Comparison of ENCODE assay signal across 15 mouse cellular contexts in the genomic region with DNA sequence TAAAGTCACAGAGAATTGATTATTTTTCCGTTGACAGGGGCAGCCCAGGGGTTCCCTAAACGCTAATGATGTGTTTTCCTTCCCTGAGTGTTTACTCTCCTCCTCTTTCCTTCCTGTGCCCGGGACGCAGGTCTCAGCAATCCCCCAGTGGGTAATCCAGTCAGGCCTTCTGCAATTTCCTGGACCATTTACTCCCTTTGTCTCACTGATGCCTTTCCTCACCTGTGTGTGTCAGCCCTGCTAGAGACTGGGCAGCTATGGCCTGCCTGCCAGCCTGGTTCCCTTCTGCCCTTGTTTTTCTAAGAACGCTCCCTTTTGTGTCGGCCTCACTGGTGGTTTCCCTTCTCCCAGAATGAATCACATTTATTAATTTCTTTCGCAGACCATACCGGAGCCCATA. TPM values are rescaled to one million over a fixed set of nuclear protein-coding genes. Genes with fewer than 3 reads are reported as not detected.
DNase-seq lines count a peak whose midpoint lies in the region; ATAC-seq lines count a peak whose summit lies in the region.
"Had no signal": no experiment of that assay in that cellular context is flagged by ENCODE, and none has a peak within 500 bp of the region (broad histone marks: within the 10 kb centered on the region; RNA-seq: fewer than 3 reads in every experiment).

No protein-coding gene starts in this region.

- no peak overlapping the region for H3K4me3 ChIP-seq in hindbrain, embryonic 10.5 days
- H3K4me3 ChIP-seq in hindbrain, embryonic 11.5 days (ENCODE audit: low read depth, low read length), result no peak overlapping the region
- no peak overlapping the region for H3K4me3 ChIP-seq in limb, embryonic 12.5 days (replicated peaks)
- H3K4me3 ChIP-seq: heart, embryonic 12.5 days; myocyte had no signal

- no peak for DNase-seq in hindbrain, embryonic 10.5 days (ENCODE audit: low spot score)
- DNase-seq in hindbrain, embryonic 11.5 days (ENCODE audit: low spot score), result no peak
- peak; percentile 22 for DNase-seq in retina, postnatal 1 day
- no peak for DNase-seq in retina, embryonic 14.5 days (ENCODE audit: low spot score)
- DNase-seq in left cerebral cortex, postnatal 25 days (ENCODE audit: low spot score in 2 of 2), result no peak
- no peak for DNase-seq in lung, postnatal 14 days
- DNase-seq: cerebellum, adult 18-20 months; heart, postnatal 4 days; kidney, adult 18-20 months; kidney, postnatal 4 days; liver; lung, adult 18-20 months had no signal

- no peak overlapping the region for H3K9ac ChIP-seq in hindbrain, embryonic 11.5 days (ENCODE audit: low read depth, low read length)
- H3K9ac ChIP-seq in limb, embryonic 12.5 days (replicated peaks), result no peak overlapping the region
- H3K9ac ChIP-seq: heart, embryonic 12.5 days had no signal

- no peaks in the 10 kb centered on the region for H3K9me3 ChIP-seq in hindbrain, embryonic 10.5 days
- no peaks in the 10 kb centered on the region for H3K9me3 ChIP-seq in hindbrain, embryonic 11.5 days (ENCODE audit: control insufficient read depth, low read length)
- no peaks in the 10 kb centered on the region for H3K9me3 ChIP-seq in limb, embryonic 12.5 days
- H3K9me3 ChIP-seq: heart, embryonic 12.5 days had no signal

- no peak for ATAC-seq in hindbrain, embryonic 11.5 days (ENCODE audit: low FRiP score)
- peak; percentile 26; the same call in 1 of the 2 replicates for ATAC-seq in limb, embryonic 12.5 days (ENCODE audit: insufficient number of reproducible peaks, insufficient read depth, low FRiP score, low TSS enrichment, low read depth)

- H3K36me3 ChIP-seq in hindbrain, embryonic 10.5 days, result no peaks in the 10 kb centered on the region
- no peaks in the 10 kb centered on the region for H3K36me3 ChIP-seq in hindbrain, embryonic 11.5 days (ENCODE audit: control insufficient read depth, insufficient read depth, low read length)
- no peaks in the 10 kb centered on the region for H3K36me3 ChIP-seq in limb, embryonic 12.5 days
- H3K36me3 ChIP-seq: heart, embryonic 12.5 days had no signal

- no peak overlapping the region for H3K4me2 ChIP-seq in hindbrain, embryonic 11.5 days (replicated peaks; ENCODE audit: low read depth, low read length)
- H3K4me2 ChIP-seq in limb, embryonic 12.5 days, result peak overlapping the region; percentile 23; the same call in 1 of the 2 replicates
- H3K4me2 ChIP-seq: heart, embryonic 12.5 days had no signal

- 54% methylated on average over 8 of the region's 8 CpGs for WGBS in hindbrain, embryonic 10.5 days
- WGBS in hindbrain, embryonic 11.5 days, result 49% methylated on average over 8 of the region's 8 CpGs
- WGBS in limb, embryonic 12.5 days, result 13% methylated on average over 8 of the region's 8 CpGs

- intact Hi-C loops in left cerebral cortex, postnatal 25 days (cut with DNase I), result no loop called here

- peak overlapping the region; percentile 50; the same call in 1 of the 2 replicates for H3K27ac ChIP-seq in hindbrain, embryonic 10.5 days
- H3K27ac ChIP-seq in hindbrain, embryonic 11.5 days (ENCODE audit: low read depth, low read length), result no peak overlapping the region
- H3K27ac ChIP-seq in limb, embryonic 12.5 days, result peak overlapping the region; percentile 79

- H3K27me3 ChIP-seq in hindbrain, embryonic 10.5 days (ENCODE audit: insufficient read depth, poor library complexity, severe bottlenecking), result 0 out of 2 replicates have a peak, but pooled peaks cover 3% of the 10 kb centered on the region
- H3K27me3 ChIP-seq in hindbrain, embryonic 11.5 days (ENCODE audit: control insufficient read depth, insufficient read depth, low read length), result no peaks in the 10 kb centered on the region
- peaks cover 9% of the 10 kb centered on the region for H3K27me3 ChIP-seq in limb, embryonic 12.5 days
- H3K27me3 ChIP-seq: heart, embryonic 12.5 days had no signal

- H3K4me1 ChIP-seq in hindbrain, embryonic 10.5 days (replicated peaks), result peaks cover 19% of the 10 kb centered on the region
- H3K4me1 ChIP-seq in hindbrain, embryonic 11.5 days (replicated peaks; ENCODE audit: control insufficient read depth, insufficient read depth, low read length), result no peaks in the 10 kb centered on the region
- peaks cover 52% of the 10 kb centered on the region for H3K4me1 ChIP-seq in limb, embryonic 12.5 days (replicated peaks)

RNA-seq across cellular contexts. Expression of gene Shisa2, which starts 49.4 kb away (rescaled TPM):
- polyA plus RNA-seq in hindbrain, embryonic 10.5 days (2016; fragmentation: Nextera tagmentation; extraction: Ambion mirVana), result 15.0 and 17.1 TPM in 2 replicates
- 14.0 and 15.7 TPM in 2 replicates for polyA plus RNA-seq in hindbrain, embryonic 11.5 days (2014; fragmentation: Nextera tagmentation; extraction: Ambion mirVana)
- 89.9 and 96.0 TPM in 2 replicates for polyA plus RNA-seq in limb, embryonic 12.5 days (2016; fragmentation: Nextera tagmentation; extraction: Ambion mirVana)
- total RNA-seq in left cerebral cortex, postnatal 25 days (2021), result 1 to 10 TPM; 2.3 to 2.4 TPM
